Mouse (Mus musculus): ENCODE data around the gene Agtpbp1. TPM values are rescaled to one million over a fixed set of nuclear protein-coding genes. Genes with fewer than 3 reads are reported as not detected.
A peak's percentile ranks its signal among the peaks of the same experiment; 100 is the strongest.

Agtpbp1 gene
- polyA plus RNA-seq, 1 experiment from 2014 or later = 33.5 TPM

- Histone ChIP-seq H3K4me1 (ENCODE audit: control insufficient read depth, insufficient read depth, low read length) (peaks cover 11% of the 10 kb centered on the region), H3K27ac (ENCODE audit: low read depth, low read length) (no peak overlapping the region), H3K36me3 (ENCODE audit: control insufficient read depth, insufficient read depth, low read length) (peaks cover 7% of the 10 kb centered on the region), H3K4me2 (ENCODE audit: low read depth) (no peak overlapping the region), H3K9ac (ENCODE audit: low read length) (no peak overlapping the region), H3K27me3 (ENCODE audit: control insufficient read depth, insufficient read depth, low read length) (no peaks in the 10 kb centered on the region), H3K9me3 (ENCODE audit: control insufficient read depth, low read length) (no peaks in the 10 kb centered on the region), H3K4me3 (ENCODE audit: low read depth, low read length) (no peak overlapping the region)
- no peak for DNase-seq (ENCODE audit: low spot score)
- WGBS = 86% methylated on average over 4 of the region's 4 CpGs
- no peak for ATAC-seq (ENCODE audit: insufficient read depth, low FRiP score, low TSS enrichment)
Measured at GRCm38 (mm10) chr13:59590691-59591090, 5.7 kb upstream of the Agtpbp1 start.

- H3K9me3 ChIP-seq (ENCODE audit: control insufficient read depth, low read length) = no peaks in the 10 kb centered on the region
- H3K27ac ChIP-seq (ENCODE audit: low read depth, low read length) = no peak overlapping the region
- no peak overlapping the region for H3K4me3 ChIP-seq (ENCODE audit: low read depth, low read length)
- peaks cover 7% of the 10 kb centered on the region for H3K36me3 ChIP-seq (ENCODE audit: control insufficient read depth, insufficient read depth, low read length)
- no peak overlapping the region for H3K9ac ChIP-seq (ENCODE audit: low read length)
- no peaks in the 10 kb centered on the region for H3K27me3 ChIP-seq (ENCODE audit: control insufficient read depth, insufficient read depth, low read length)
- WGBS = 86% methylated on average over 4 of the region's 4 CpGs
- no peak for DNase-seq (ENCODE audit: low spot score)
- ATAC-seq (ENCODE audit: insufficient read depth, low FRiP score, low TSS enrichment) = no peak
- H3K4me2 ChIP-seq (ENCODE audit: low read depth) = no peak overlapping the region
- peaks cover 11% of the 10 kb centered on the region for H3K4me1 ChIP-seq (ENCODE audit: control insufficient read depth, insufficient read depth, low read length)
Measured at GRCm38 (mm10) chr13:59589672-59590071, 4.6 kb upstream of the Agtpbp1 start.

- ATAC-seq (ENCODE audit: insufficient read depth, low FRiP score, low TSS enrichment) = no peak
- H3K4me2 ChIP-seq (ENCODE audit: low read depth) = no peak overlapping the region
Measured at GRCm38 (mm10) chr13:59587201-59587600, 2.2 kb upstream of the Agtpbp1 start.

GRCm38 (mm10) chr13:59585648-59586005 lies 600 bp upstream of the Agtpbp1 start:
- H3K27ac ChIP-seq (ENCODE audit: low read depth, low read length) = 0 out of 2 replicates have a peak overlapping the region, but pooled peaks have one; percentile 27
- no peak for DNase-seq (ENCODE audit: low spot score)
- peak overlapping the region; percentile 95 for H3K4me3 ChIP-seq (ENCODE audit: low read depth, low read length)
- no peaks in the 10 kb centered on the region for H3K9me3 ChIP-seq (ENCODE audit: control insufficient read depth, low read length)
- H3K36me3 ChIP-seq (ENCODE audit: control insufficient read depth, insufficient read depth, low read length) = peaks cover 4% of the 10 kb centered on the region; the same call in 1 of the 2 replicates
- H3K9ac ChIP-seq (ENCODE audit: low read length) = peak overlapping the region; percentile 91
- H3K4me2 ChIP-seq (ENCODE audit: low read depth) = peak overlapping the region; percentile 82
- H3K4me1 ChIP-seq (ENCODE audit: control insufficient read depth, insufficient read depth, low read length) = peaks cover 11% of the 10 kb centered on the region
- no peak; the same call in 1 of the 2 replicates for ATAC-seq (ENCODE audit: insufficient read depth, low FRiP score, low TSS enrichment)
- under 1% methylated on average over 28 of the region's 28 CpGs for WGBS
- no peaks in the 10 kb centered on the region for H3K27me3 ChIP-seq (ENCODE audit: control insufficient read depth, insufficient read depth, low read length)

More at GRCm38 (mm10) chr13:59587201-59587600, 2.2 kb upstream of the Agtpbp1 start:
- WGBS = 96% methylated on average over 2 of the region's 2 CpGs
- H3K27me3 ChIP-seq (ENCODE audit: control insufficient read depth, insufficient read depth, low read length) = no peaks in the 10 kb centered on the region
- H3K27ac ChIP-seq (ENCODE audit: low read depth, low read length) = no peak overlapping the region
- H3K9ac ChIP-seq (ENCODE audit: low read length) = no peak overlapping the region
- H3K4me3 ChIP-seq (ENCODE audit: low read depth, low read length) = no peak overlapping the region
- H3K9me3 ChIP-seq (ENCODE audit: control insufficient read depth, low read length) = no peaks in the 10 kb centered on the region
- DNase-seq (ENCODE audit: low spot score) = no peak
- H3K4me1 ChIP-seq (ENCODE audit: control insufficient read depth, insufficient read depth, low read length) = peaks cover 11% of the 10 kb centered on the region
- peaks cover 4% of the 10 kb centered on the region for H3K36me3 ChIP-seq (ENCODE audit: control insufficient read depth, insufficient read depth, low read length)

GRCm38 (mm10) chr13:59584481-59584880 lies 546 bp downstream of the Agtpbp1 start:
- Histone ChIP-seq H3K9ac (ENCODE audit: low read length) (peak overlapping the region; percentile 62), H3K27ac (ENCODE audit: low read depth, low read length) (0 out of 2 replicates have a peak overlapping the region, but pooled peaks have one; percentile 35), H3K4me2 (ENCODE audit: low read depth) (peak overlapping the region; percentile 92), H3K4me3 (ENCODE audit: low read depth, low read length) (peak overlapping the region; percentile 95), H3K4me1 (ENCODE audit: control insufficient read depth, insufficient read depth, low read length) (peaks cover 11% of the 10 kb centered on the region), H3K27me3 (ENCODE audit: control insufficient read depth, insufficient read depth, low read length) (no peaks in the 10 kb centered on the region), H3K36me3 (ENCODE audit: control insufficient read depth, insufficient read depth, low read length) (peaks cover 4% of the 10 kb centered on the region; the same call in 1 of the 2 replicates), H3K9me3 (ENCODE audit: control insufficient read depth, low read length) (no peaks in the 10 kb centered on the region)
- peak; percentile 49 for DNase-seq (ENCODE audit: low spot score)
- WGBS = 4% methylated on average over 9 of the region's 9 CpGs
- peak; percentile 56 for ATAC-seq (ENCODE audit: insufficient read depth, low FRiP score, low TSS enrichment)

- H3K9ac ChIP-seq (ENCODE audit: low read length) = no peak overlapping the region
- 94% methylated on average over 4 of the region's 4 CpGs for WGBS
- H3K4me1 ChIP-seq (ENCODE audit: control insufficient read depth, insufficient read depth, low read length) = no peaks in the 10 kb centered on the region
- H3K4me2 ChIP-seq (ENCODE audit: low read depth) = no peak overlapping the region
- no peak overlapping the region for H3K27ac ChIP-seq (ENCODE audit: low read depth, low read length)
- no peaks in the 10 kb centered on the region for H3K27me3 ChIP-seq (ENCODE audit: control insufficient read depth, insufficient read depth, low read length)
- no peak overlapping the region for H3K4me3 ChIP-seq (ENCODE audit: low read depth, low read length)
- H3K36me3 ChIP-seq (ENCODE audit: control insufficient read depth, insufficient read depth, low read length) = no peaks in the 10 kb centered on the region
- ATAC-seq (ENCODE audit: insufficient read depth, low FRiP score, low TSS enrichment) = no peak
- DNase-seq (ENCODE audit: low spot score) = no peak
- H3K9me3 ChIP-seq (ENCODE audit: control insufficient read depth, low read length) = no peaks in the 10 kb centered on the region
Measured at GRCm38 (mm10) chr13:59580954-59581353, 4.1 kb downstream of the Agtpbp1 start.

- no peaks in the 10 kb centered on the region for H3K27me3 ChIP-seq (ENCODE audit: control insufficient read depth, insufficient read depth, low read length)
- H3K9me3 ChIP-seq (ENCODE audit: control insufficient read depth, low read length) = no peaks in the 10 kb centered on the region
- 91% methylated on average over 2 of the region's 2 CpGs for WGBS
- ATAC-seq (ENCODE audit: insufficient read depth, low FRiP score, low TSS enrichment) (no peak), DNase-seq (ENCODE audit: low spot score) (no peak)
- H3K27ac ChIP-seq (ENCODE audit: low read depth, low read length) = no peak overlapping the region
- no peak overlapping the region for H3K9ac ChIP-seq (ENCODE audit: low read length)
- H3K4me1 ChIP-seq (ENCODE audit: control insufficient read depth, insufficient read depth, low read length) = no peaks in the 10 kb centered on the region
- no peak overlapping the region for H3K4me2 ChIP-seq (ENCODE audit: low read depth)
- H3K36me3 ChIP-seq (ENCODE audit: control insufficient read depth, insufficient read depth, low read length) = no peaks in the 10 kb centered on the region
- no peak overlapping the region for H3K4me3 ChIP-seq (ENCODE audit: low read depth, low read length)
Measured at GRCm38 (mm10) chr13:59572549-59572948, 12.5 kb downstream of the Agtpbp1 start.

- 85% methylated on average over 6 of the region's 6 CpGs for WGBS
- Histone ChIP-seq H3K9ac (ENCODE audit: low read length) (no peak overlapping the region), H3K4me1 (ENCODE audit: control insufficient read depth, insufficient read depth, low read length) (no peaks in the 10 kb centered on the region), H3K4me2 (ENCODE audit: low read depth) (no peak overlapping the region), H3K36me3 (ENCODE audit: control insufficient read depth, insufficient read depth, low read length) (no peaks in the 10 kb centered on the region), H3K27me3 (ENCODE audit: control insufficient read depth, insufficient read depth, low read length) (no peaks in the 10 kb centered on the region), H3K4me3 (ENCODE audit: low read depth, low read length) (no peak overlapping the region), H3K27ac (ENCODE audit: low read depth, low read length) (no peak overlapping the region), H3K9me3 (ENCODE audit: control insufficient read depth, low read length) (no peaks in the 10 kb centered on the region)
- ATAC-seq (ENCODE audit: insufficient read depth, low FRiP score, low TSS enrichment) (no peak), DNase-seq (ENCODE audit: low spot score) (no peak)
Measured at GRCm38 (mm10) chr13:59571107-59571506, 13.9 kb downstream of the Agtpbp1 start.

GRCm38 (mm10) chr13:59565945-59566520 lies 19.0 kb downstream of the Agtpbp1 start:
- DNase-seq (ENCODE audit: low spot score) (no peak), ATAC-seq (ENCODE audit: insufficient read depth, low FRiP score, low TSS enrichment) (no peak)
- Histone ChIP-seq H3K27ac (ENCODE audit: low read depth, low read length) (no peak overlapping the region), H3K27me3 (ENCODE audit: control insufficient read depth, insufficient read depth, low read length) (no peaks in the 10 kb centered on the region), H3K4me2 (ENCODE audit: low read depth) (no peak overlapping the region), H3K9me3 (ENCODE audit: control insufficient read depth, low read length) (no peaks in the 10 kb centered on the region), H3K4me3 (ENCODE audit: low read depth, low read length) (no peak overlapping the region), H3K9ac (ENCODE audit: low read length) (no peak overlapping the region), H3K4me1 (ENCODE audit: control insufficient read depth, insufficient read depth, low read length) (no peaks in the 10 kb centered on the region), H3K36me3 (ENCODE audit: control insufficient read depth, insufficient read depth, low read length) (no peaks in the 10 kb centered on the region)
- 75% methylated on average over 9 of the region's 9 CpGs for WGBS

Measured in neural tube, embryonic 11.5 days (tissue).